Mouse (Mus musculus): ENCODE data around the gene Bcas3. TPM values are rescaled to one million over a fixed set of nuclear protein-coding genes. Genes with fewer than 3 reads are reported as not detected.

The Bcas3 gene
- polyA plus RNA-seq, 1 experiment from 2014 or later = 33.3 TPM

- H3K4me3 ChIP-seq (ENCODE audit: low read depth, low read length) = no peak overlapping the region
- H3K4me2 ChIP-seq (replicated peaks; ENCODE audit: low read depth, low read length) = peak overlapping the region; percentile 36; the same call in 1 of the 2 replicates
- peak; percentile 46 for DNase-seq (ENCODE audit: low spot score)
These were observed 172.0 kb downstream of the Bcas3 start for GRCm38 (mm10) chr11:85524841-85525500.

GRCm38 (mm10) chr11:85525501-85525885 is 172.5 kb downstream of the Bcas3 start:
- H3K27ac ChIP-seq (ENCODE audit: low read depth, low read length) = no peak overlapping the region
- peaks cover 8% of the 10 kb centered on the region for H3K27me3 ChIP-seq (ENCODE audit: control insufficient read depth, insufficient read depth, low read length)
- H3K36me3 ChIP-seq (ENCODE audit: control insufficient read depth, insufficient read depth, low read length) = no peaks in the 10 kb centered on the region
- no peak for ATAC-seq (ENCODE audit: low FRiP score)
- no peak overlapping the region for H3K9ac ChIP-seq (ENCODE audit: low read depth, low read length)
- no peak overlapping the region for H3K4me3 ChIP-seq (ENCODE audit: low read depth, low read length)
- H3K4me1 ChIP-seq (replicated peaks; ENCODE audit: control insufficient read depth, insufficient read depth, low read length) = peaks cover 10% of the 10 kb centered on the region
- 40% methylated on average over 10 of the region's 10 CpGs for WGBS
- H3K9me3 ChIP-seq (ENCODE audit: control insufficient read depth, low read length) = no peaks in the 10 kb centered on the region
- no peak overlapping the region for H3K4me2 ChIP-seq (replicated peaks; ENCODE audit: low read depth, low read length)
- peak; percentile 19 for DNase-seq (ENCODE audit: low spot score)

More at GRCm38 (mm10) chr11:85524841-85525500, 172.0 kb downstream of the Bcas3 start:
- H3K9me3 ChIP-seq (ENCODE audit: control insufficient read depth, low read length) = no peaks in the 10 kb centered on the region
- WGBS = 13% methylated on average over 16 of the region's 16 CpGs
- peaks cover 8% of the 10 kb centered on the region for H3K27me3 ChIP-seq (ENCODE audit: control insufficient read depth, insufficient read depth, low read length)
- no peak overlapping the region for H3K9ac ChIP-seq (ENCODE audit: low read depth, low read length)
- no peaks in the 10 kb centered on the region for H3K36me3 ChIP-seq (ENCODE audit: control insufficient read depth, insufficient read depth, low read length)
- no peak overlapping the region for H3K27ac ChIP-seq (ENCODE audit: low read depth, low read length)
- ATAC-seq (ENCODE audit: low FRiP score) = no peak
- peaks cover 10% of the 10 kb centered on the region for H3K4me1 ChIP-seq (replicated peaks; ENCODE audit: control insufficient read depth, insufficient read depth, low read length)

GRCm38 (mm10) chr11:85525979-85526775 is 173.2 kb downstream of the Bcas3 start:
- peaks cover 10% of the 10 kb centered on the region for H3K4me1 ChIP-seq (replicated peaks; ENCODE audit: control insufficient read depth, insufficient read depth, low read length)
- no peak overlapping the region for H3K4me2 ChIP-seq (replicated peaks; ENCODE audit: low read depth, low read length)
- no peak overlapping the region for H3K27ac ChIP-seq (ENCODE audit: low read depth, low read length)
- peak; percentile 20 for DNase-seq (ENCODE audit: low spot score)
- no peaks in the 10 kb centered on the region for H3K36me3 ChIP-seq (ENCODE audit: control insufficient read depth, insufficient read depth, low read length)
- no peak for ATAC-seq (ENCODE audit: low FRiP score)
- no peak overlapping the region for H3K4me3 ChIP-seq (ENCODE audit: low read depth, low read length)
- WGBS = 48% methylated on average over 11 of the region's 11 CpGs
- H3K9ac ChIP-seq (ENCODE audit: low read depth, low read length) = no peak overlapping the region
- peaks cover 8% of the 10 kb centered on the region for H3K27me3 ChIP-seq (ENCODE audit: control insufficient read depth, insufficient read depth, low read length)
- H3K9me3 ChIP-seq (ENCODE audit: control insufficient read depth, low read length) = no peaks in the 10 kb centered on the region

- H3K4me2 ChIP-seq (replicated peaks; ENCODE audit: low read depth, low read length) = no peak overlapping the region
- no peak overlapping the region for H3K4me3 ChIP-seq (ENCODE audit: low read depth, low read length)
- WGBS = 21% methylated on average over 5 of the region's 5 CpGs
- ATAC-seq (ENCODE audit: low FRiP score) = no peak
- H3K9ac ChIP-seq (ENCODE audit: low read depth, low read length) = no peak overlapping the region
- H3K4me1 ChIP-seq (replicated peaks; ENCODE audit: control insufficient read depth, insufficient read depth, low read length) = peaks cover 10% of the 10 kb centered on the region
- H3K27me3 ChIP-seq (ENCODE audit: control insufficient read depth, insufficient read depth, low read length) = peaks cover 8% of the 10 kb centered on the region
- H3K36me3 ChIP-seq (ENCODE audit: control insufficient read depth, insufficient read depth, low read length) = no peaks in the 10 kb centered on the region
- no peaks in the 10 kb centered on the region for H3K9me3 ChIP-seq (ENCODE audit: control insufficient read depth, low read length)
- H3K27ac ChIP-seq (ENCODE audit: low read depth, low read length) = no peak overlapping the region
- peak; percentile 33 for DNase-seq (ENCODE audit: low spot score)
These were observed 174.3 kb downstream of the Bcas3 start for GRCm38 (mm10) chr11:85527261-85527660.

- DNase-seq (ENCODE audit: low spot score) (no peak), ATAC-seq (ENCODE audit: low FRiP score) (no peak)
- Histone ChIP-seq H3K27ac (ENCODE audit: low read depth, low read length) (no peak overlapping the region), H3K4me2 (replicated peaks; ENCODE audit: low read depth, low read length) (no peak overlapping the region), H3K9ac (ENCODE audit: low read depth, low read length) (no peak overlapping the region), H3K27me3 (ENCODE audit: control insufficient read depth, insufficient read depth, low read length) (peaks cover 7% of the 10 kb centered on the region), H3K9me3 (ENCODE audit: control insufficient read depth, low read length) (no peaks in the 10 kb centered on the region), H3K4me3 (ENCODE audit: low read depth, low read length) (no peak overlapping the region), H3K4me1 (replicated peaks; ENCODE audit: control insufficient read depth, insufficient read depth, low read length) (peaks cover 3% of the 10 kb centered on the region), H3K36me3 (ENCODE audit: control insufficient read depth, insufficient read depth, low read length) (no peaks in the 10 kb centered on the region)
- 71% methylated on average over 5 of the region's 5 CpGs for WGBS
These were observed 176.7 kb downstream of the Bcas3 start for GRCm38 (mm10) chr11:85529531-85530285.

- 94% methylated on average over 4 of the region's 4 CpGs for WGBS
- Histone ChIP-seq H3K4me3 (ENCODE audit: low read depth, low read length) (no peak overlapping the region), H3K27me3 (ENCODE audit: control insufficient read depth, insufficient read depth, low read length) (no peaks in the 10 kb centered on the region), H3K27ac (ENCODE audit: low read depth, low read length) (no peak overlapping the region), H3K4me1 (replicated peaks; ENCODE audit: control insufficient read depth, insufficient read depth, low read length) (no peaks in the 10 kb centered on the region), H3K9ac (ENCODE audit: low read depth, low read length) (no peak overlapping the region), H3K9me3 (ENCODE audit: control insufficient read depth, low read length) (no peaks in the 10 kb centered on the region), H3K36me3 (ENCODE audit: control insufficient read depth, insufficient read depth, low read length) (no peaks in the 10 kb centered on the region), H3K4me2 (replicated peaks; ENCODE audit: low read depth, low read length) (no peak overlapping the region)
- ATAC-seq (ENCODE audit: low FRiP score) = no peak
- no peak for DNase-seq (ENCODE audit: low spot score)
These were observed 188.0 kb downstream of the Bcas3 start for GRCm38 (mm10) chr11:85540989-85541388.

- 88% methylated on average over 4 of the region's 4 CpGs for WGBS
These were observed 190.3 kb downstream of the Bcas3 start for GRCm38 (mm10) chr11:85543311-85543710.

GRCm38 (mm10) chr11:85545602-85546001 is 192.6 kb downstream of the Bcas3 start:
- no peak for DNase-seq (ENCODE audit: low spot score)
- Histone ChIP-seq H3K27me3 (ENCODE audit: control insufficient read depth, insufficient read depth, low read length) (no peaks in the 10 kb centered on the region), H3K9me3 (ENCODE audit: control insufficient read depth, low read length) (no peaks in the 10 kb centered on the region), H3K9ac (ENCODE audit: low read depth, low read length) (no peak overlapping the region), H3K4me3 (ENCODE audit: low read depth, low read length) (no peak overlapping the region), H3K4me2 (replicated peaks; ENCODE audit: low read depth, low read length) (no peak overlapping the region), H3K36me3 (ENCODE audit: control insufficient read depth, insufficient read depth, low read length) (no peaks in the 10 kb centered on the region), H3K4me1 (replicated peaks; ENCODE audit: control insufficient read depth, insufficient read depth, low read length) (no peaks in the 10 kb centered on the region), H3K27ac (ENCODE audit: low read depth, low read length) (no peak overlapping the region)
- ATAC-seq (ENCODE audit: low FRiP score) = no peak
- WGBS = 85% methylated on average over 5 of the region's 5 CpGs

More at GRCm38 (mm10) chr11:85543311-85543710, 190.3 kb downstream of the Bcas3 start:
- Histone ChIP-seq H3K27ac (ENCODE audit: low read depth, low read length) (no peak overlapping the region), H3K9me3 (ENCODE audit: control insufficient read depth, low read length) (no peaks in the 10 kb centered on the region), H3K9ac (ENCODE audit: low read depth, low read length) (no peak overlapping the region), H3K4me1 (replicated peaks; ENCODE audit: control insufficient read depth, insufficient read depth, low read length) (no peaks in the 10 kb centered on the region), H3K36me3 (ENCODE audit: control insufficient read depth, insufficient read depth, low read length) (no peaks in the 10 kb centered on the region), H3K4me3 (ENCODE audit: low read depth, low read length) (no peak overlapping the region), H3K4me2 (replicated peaks; ENCODE audit: low read depth, low read length) (no peak overlapping the region), H3K27me3 (ENCODE audit: control insufficient read depth, insufficient read depth, low read length) (no peaks in the 10 kb centered on the region)
- DNase-seq (ENCODE audit: low spot score) = no peak
- ATAC-seq (ENCODE audit: low FRiP score) = no peak
